Mouse (Mus musculus) stomach, postnatal 0 days (tissue): ENCODE data around the gene Rnf213.

Experiments used
- CTCF ChIP-seq: IDR thresholded peaks from 2 replicates; pipeline ENCODE4 v1.5.1; 2016; ENCODE audit warnings: antibody characterized with exemption, low read depth, mild to moderate bottlenecking, moderate library complexity
- EP300 ChIP-seq: optimal IDR thresholded peaks from 2 replicates; pipeline ENCODE3; 2016; ENCODE audit warnings: antibody characterized with exemption

GRCm38 (mm10) chr11:119394210-119394609 lies 1.3 kb downstream of the Rnf213 start:
- TF ChIP-seq EP300 (no peak), CTCF (no peak)
